Mouse (Mus musculus): ENCODE results near the gene Dusp12.

Gene Dusp12

DNA sequence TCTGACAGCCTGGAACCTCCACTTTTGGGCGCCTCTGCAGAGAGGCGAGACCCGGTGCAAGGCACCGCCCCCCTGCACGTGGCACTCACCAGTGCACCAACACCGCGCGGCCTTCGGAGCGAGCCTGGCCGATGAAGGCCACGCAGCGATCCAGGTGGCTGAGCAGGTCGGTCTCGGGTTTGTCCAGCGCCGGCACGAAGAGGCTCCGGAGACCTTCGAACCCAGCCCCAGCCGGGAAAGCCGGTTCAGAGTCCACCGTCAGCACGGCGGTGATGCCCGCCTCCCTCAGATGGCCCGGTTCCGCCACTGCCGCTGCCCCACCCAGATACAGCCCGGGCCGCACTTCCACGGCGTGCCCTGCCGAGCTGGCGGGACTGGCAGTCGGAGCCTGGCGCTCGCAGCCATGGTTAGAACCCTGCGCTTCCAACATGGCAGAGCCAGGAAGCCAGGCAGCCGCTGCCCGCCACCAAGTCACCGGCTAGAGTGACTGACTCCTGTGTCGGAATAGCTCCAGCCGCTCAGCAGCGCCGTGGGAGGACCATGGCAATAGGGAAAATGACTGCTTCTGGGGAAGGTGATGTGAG, at the start of gene Dusp12, which contains the start of gene Gm26620:
TSS of gene Dusp12 (minus strand) at position 563 of the 584 bp plus-strand sequence.
TSS of gene Gm26620 (plus strand) at position 88 of the 584 bp plus-strand sequence.
- peak; percentile 90 for DNase-seq (ENCODE audit: low spot score)

DNA sequence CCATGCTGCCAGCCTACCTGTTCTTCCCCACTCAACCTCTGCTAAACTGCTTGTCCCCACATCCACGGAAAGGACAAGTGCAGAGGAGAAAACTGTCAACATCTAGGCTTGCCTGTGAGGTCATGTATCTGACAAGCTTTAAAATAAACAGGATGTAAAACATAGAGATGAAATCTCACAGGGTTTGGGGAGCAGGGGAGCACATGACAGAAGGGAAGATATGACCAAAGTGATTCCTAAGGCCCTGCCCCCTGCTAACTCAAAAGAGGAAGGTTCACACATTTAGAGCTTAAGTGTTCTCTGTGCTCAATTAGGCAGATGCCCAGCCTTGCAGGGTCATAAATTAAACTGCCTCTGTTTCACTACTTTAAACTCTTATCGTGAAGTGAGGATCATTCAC, 49.0 kb upstream of the Dusp12 start:
- no peak for DNase-seq (ENCODE audit: low spot score)

DNA sequence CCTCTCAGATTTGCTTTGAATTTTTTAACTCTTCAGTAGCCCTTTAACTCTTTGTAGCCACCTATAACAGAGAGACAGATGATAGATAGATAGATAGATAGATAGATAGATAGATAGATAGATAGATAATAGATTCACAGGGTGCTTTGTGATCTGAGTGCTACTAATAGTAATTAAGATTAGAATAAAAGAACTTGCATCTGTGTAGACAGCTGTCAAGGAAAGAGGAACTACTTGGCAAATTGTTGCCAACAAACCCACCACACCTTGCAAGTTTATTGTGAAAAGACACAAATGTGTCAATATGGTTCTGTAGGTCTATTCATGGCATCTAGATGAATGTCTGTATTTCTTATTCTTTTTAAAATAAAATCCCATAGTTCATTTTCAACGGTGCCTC, 48.6 kb upstream of the Dusp12 start:
- DNase-seq (ENCODE audit: low spot score): no peak

DNA sequence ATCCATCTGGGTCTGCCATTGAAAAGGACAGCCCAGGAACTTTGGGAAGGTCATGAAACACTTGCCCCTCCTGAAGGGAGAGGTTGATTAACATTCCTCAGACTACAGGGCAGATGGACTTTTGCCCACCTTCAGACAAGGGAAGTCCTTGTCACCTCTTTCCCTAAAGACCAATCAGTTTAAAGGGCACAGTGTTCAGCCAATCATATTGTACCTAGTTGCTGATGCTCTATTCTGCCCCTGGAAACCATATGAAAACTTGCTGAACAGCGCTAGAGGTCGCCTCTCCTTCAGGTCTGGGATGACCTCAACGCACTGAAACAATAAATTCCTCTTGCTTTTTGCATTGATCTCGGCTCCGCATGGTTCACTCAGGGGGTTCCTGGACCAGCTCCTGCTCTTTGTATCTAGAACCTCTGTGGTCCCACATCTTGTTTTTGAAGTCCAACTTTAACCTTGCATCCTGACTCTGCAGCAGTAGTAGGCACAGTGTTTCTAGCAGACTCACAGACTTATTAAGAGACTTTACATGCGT, 48.1 kb upstream of the Dusp12 start:
- no peak for DNase-seq (ENCODE audit: low spot score)

DNA sequence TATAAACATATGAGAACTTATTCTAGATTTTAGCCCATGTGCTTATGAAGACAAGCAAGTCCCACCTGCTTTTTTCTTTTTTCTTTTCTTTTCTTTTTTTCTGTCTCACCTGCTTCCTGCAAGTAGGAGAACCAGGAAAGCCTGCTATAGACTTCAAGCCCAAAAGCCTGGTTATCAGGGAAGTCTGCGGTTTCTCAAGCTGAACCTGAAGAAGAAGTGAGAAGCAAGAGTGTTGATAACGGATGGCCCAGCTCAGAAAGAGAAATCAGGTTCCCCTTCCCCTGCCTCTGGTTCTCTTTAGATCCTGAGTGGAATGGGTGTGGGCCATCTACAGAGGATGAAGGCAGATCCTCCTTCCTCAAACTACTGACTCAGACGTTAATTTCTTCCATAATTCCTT, 46.7 kb upstream of the Dusp12 start:
- DNase-seq (ENCODE audit: low spot score): no peak

DNA sequence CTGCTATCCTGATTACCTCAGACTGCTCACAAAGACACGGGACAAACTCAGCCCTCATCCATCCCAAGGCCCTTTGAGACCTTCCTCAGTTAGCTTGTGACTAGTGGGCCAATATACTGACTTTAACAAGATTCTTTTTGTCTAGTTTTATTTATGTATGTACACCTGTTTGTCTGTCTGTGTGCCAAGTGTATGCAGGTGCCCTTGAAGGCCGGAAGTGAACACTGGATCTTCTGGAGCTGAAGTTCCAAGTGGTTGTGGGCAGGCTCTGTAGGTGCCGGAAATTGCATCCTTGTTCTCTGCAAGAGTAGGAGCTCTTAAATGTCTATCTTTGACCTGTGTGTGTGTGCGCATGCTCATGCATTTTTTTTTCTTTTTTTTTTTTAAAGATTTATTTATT, 43.9 kb upstream of the Dusp12 start:
- DNase-seq (ENCODE audit: low spot score): no peak

DNA sequence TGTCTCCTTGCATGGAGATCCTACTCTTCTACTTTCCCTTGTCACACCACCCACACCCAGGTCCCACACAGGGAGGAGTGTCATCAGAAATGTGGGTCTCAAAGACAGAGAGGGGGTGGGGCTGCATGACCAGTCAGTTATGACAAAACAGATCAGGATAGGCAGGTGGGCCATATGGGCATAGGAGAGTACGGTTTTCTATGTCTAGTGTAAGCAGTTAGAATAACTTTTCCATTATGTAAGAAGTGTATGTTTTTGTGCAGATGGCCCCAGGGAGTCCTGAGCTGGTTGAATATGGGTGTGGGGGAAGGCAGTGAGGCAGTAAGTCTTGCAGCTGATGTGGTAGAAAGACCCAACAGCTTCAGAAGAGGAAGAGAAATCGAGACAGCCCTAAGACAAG, 43.1 kb upstream of the Dusp12 start:
- DNase-seq (ENCODE audit: low spot score): no peak

DNA sequence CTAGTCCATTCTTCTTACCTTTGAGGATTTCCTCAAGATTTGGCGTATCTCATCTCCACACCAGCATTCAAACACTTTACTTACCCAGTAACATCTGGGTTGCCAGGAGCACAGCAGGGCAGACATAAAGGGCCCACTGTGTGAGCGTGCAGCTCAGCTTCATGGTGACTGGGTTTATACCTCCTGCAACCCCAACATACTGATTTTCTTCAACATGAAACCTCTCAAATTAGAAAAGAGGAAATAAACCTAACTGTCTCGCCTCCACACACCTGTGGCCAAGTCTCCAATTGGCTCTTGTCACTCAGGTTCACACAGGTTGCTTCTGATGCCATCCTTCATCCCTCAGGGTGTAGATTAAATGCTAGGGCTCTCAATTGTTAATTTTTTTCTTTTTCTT, 42.0 kb upstream of the Dusp12 start, which contains the start of gene Fcrla:
TSS of gene Fcrla (minus strand) at position 206 of the 400 bp plus-strand sequence.
- no peak for DNase-seq (ENCODE audit: low spot score)

DNA sequence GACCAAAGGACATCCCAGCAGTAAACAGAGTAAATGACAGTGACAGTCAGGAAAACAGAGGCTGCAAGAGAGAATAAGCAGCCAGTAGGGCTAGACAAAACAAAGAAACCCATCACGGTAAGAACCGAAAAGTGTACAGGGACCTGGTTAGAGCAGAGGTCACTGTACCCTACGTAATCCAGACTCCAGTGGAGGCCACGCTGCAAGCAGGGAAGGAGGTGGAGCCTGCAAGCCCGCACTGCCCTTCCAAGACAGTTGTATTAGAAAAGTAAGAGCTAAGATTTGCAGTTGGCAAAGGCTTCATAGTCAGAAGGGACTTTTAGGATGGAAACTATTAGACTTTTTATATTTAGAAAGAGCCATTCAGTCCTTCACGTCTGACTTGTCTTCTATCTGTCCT, 41.6 kb upstream of the Dusp12 start:
- DNase-seq (ENCODE audit: low spot score): peak; percentile 37

DNA sequence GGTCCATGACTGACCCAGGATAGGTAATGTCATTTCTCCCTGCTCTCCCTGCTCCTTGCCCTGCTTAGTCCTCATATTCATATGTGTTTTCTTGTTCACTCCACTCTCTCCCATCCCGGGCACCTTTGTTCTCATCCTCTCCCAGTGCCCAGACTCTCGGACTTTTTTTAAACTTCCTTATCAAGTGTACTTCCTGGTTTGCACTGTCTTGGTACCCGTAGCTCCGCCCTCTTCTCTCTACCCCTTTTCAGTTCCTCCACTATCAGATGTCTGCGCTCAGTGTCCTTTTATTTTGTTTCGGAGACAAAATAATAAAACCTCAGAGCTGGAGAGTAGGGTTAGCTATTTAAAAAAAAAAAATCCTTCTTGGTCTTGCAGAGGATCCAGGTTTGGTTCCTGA, 39.1 kb upstream of the Dusp12 start:
- no peak for DNase-seq (ENCODE audit: low spot score)

DNA sequence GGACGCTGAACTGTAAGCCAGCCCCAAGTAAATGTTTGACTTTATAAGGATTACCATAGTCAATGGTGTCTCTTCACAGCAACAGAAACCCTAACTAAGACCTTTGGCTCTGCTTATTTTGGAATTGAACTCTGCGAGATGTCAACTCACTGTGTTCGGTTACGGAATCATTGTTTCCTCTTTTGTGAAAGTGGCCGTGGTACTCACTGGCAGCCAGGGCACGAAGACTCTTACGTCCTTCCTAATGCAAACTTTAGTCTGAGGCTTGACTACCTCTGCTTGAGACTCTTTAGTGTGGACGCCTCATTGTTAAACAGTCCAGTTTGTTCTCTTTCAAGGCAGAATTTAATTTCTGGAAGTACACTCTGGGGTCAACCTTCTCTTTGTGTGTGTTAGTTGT, 34.0 kb upstream of the Dusp12 start:
- no peak for DNase-seq (ENCODE audit: low spot score)

DNA sequence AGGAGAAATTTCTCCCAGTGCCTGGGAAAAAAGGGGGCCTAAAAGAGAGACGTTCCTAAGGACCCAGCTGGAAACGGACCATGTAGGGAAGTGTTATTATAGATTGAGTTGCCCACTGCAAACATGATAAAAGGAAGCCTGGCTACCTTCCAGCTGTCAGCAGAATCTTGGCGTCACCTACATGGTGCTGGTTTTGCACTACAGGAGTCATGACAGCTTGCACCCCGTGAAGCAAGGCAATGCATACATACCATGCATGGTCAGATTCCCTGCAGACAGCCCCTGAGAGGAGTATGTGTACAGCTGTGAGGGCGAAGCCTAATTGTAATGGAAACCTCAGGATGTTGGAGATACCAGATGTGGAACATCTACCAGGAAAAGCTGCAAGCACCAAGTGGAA, 30.3 kb upstream of the Dusp12 start:
- no peak for DNase-seq (ENCODE audit: low spot score)

DNA sequence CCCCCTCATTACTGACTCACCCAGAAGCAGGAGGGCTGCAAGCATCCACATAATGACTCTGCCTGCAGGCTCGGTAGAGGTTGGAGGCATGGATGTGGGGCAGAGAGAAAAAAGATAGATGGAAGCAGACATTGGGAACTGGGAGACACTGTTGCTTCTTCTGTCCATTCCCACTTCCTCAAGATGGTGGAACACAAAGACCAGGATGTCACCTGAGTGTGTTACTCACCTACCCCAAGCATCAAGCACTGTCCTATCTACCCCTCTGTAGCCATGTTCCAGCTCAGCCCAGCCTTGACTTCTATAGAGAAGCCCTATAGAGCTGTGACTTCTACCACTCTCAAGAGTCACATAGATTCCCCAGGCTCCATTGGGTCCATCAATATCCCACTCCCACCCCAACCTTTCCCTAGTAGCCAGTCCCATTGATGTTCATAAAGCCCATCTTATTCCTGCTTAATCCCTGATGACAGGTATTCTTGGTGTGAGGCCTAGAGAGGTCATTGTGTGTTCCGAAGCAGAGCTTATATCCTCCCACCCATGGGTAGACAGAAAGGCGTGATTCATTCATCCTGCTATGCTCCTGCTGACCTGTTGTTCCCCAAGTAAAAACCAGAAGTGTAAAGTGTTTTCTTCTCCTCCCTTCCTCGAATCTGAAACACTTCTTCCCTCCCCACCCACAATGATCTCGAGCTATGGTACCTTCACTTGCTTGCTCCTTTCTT, 27.7 kb upstream of the Dusp12 start, which contains the start of gene Fcrlb:
TSS of gene Fcrlb (minus strand) at position 51 of the 725 bp plus-strand sequence.
- no peak for DNase-seq (ENCODE audit: low spot score)

DNA sequence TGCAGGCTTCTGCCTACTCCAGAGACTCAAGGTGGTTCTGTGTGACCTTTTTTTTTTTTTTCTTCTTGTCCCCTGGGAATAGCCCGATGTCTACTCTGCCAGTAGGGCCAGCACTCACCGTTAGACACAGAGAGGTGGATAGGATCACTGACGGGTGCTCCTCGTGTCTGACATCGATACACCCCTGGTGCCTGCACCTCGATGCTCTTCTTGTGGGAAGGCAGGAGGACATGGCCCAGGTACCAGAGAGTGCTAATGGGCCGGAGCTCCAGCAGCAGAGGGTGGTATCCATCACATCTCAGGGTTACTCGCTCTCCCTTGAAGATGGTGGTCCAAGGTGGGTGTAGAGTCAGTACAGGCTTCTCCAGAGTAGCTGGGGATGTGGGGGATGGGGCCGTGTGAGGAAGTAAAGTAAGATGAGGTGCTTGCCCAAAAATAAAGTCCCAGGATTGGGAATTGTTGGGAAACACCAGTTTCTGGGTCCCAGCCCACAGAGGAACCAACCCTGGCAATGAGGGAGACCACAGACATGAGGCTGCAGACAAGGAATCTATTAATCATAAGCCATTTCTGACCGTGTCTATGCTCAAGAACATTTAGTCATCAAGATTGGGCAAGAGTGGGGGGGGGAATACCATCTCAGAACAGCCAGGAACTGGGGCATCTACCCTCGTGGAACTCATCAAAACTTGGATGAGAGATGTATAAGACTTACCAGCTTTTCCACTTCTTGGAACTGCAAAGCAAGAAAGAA, 26.7 kb upstream of the Dusp12 start:
- DNase-seq (ENCODE audit: low spot score): peak; percentile 68

DNA sequence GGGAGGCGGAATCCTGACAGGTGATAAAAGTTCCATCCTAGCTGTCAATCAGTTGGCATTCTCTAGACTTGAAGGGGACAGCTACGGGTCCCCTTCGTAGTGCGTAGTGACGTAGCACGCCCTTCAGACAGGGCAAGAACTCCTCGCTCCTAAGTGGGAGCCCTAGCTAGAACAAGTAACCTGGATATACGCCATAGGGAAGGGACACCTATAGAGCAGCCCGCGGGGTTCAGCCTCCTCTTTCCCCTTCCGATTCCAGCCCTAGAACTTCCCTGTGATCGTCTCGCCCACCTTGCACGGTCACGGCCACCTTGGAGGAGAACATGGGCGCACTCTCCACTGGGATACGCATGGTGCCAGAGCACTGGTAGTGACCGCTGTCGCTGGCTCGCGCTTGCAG, 23.0 kb upstream of the Dusp12 start:
- DNase-seq (ENCODE audit: low spot score): no peak

DNA sequence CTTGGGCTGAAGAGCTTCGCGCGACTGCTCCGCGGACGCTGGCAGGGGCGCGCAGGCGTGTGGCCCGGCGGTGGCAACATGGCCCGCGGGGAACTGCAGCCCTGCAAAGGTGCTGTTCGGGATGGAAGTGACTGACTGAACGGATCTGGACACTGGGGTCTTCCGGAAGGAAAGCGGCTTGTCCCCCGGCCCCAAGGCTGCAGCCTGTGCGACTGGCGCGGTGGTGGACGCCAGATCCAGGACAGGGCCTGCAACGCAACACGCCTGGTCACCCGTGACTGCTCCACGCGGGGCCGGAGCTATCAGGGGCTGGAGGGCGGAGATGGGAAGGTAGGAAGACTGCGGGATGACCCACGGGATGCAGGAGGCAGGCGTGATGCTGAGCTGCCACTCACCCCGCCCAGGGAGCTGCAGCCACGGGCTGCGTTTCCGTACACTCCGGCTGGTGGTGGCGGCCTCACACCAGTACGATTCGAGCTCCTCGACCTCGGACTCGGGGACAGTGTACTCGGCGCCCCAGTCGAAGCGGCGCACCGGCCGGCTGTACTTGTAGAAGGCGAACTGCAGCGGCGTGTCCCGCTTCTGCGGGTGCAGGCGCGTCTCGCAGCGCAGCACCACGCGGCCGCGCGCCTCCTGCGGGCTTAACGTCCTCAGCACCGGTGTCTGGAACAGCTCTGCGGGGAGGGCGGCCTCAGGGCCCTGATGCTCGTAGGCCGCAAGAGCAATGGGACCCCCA, 22.3 kb upstream of the Dusp12 start:
- DNase-seq (ENCODE audit: low spot score): no peak

DNA sequence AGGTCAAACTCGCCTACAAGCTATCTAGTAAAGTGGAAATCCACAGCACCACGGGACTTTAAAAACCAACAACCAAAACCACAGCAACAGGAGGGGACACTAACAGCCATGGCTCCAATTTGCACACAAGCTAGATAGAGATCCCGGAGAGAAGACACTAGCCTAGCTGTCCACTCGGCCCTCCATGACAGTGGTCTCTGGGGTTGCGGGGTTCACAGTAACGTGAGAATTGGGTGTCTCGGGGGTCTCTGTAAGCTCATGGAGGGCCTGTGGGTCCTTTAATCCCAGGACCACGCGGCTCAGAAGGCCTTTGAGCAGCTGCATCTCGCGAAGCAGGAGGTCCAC, 21.7 kb upstream of the Dusp12 start:
- DNase-seq (ENCODE audit: low spot score): no peak

DNA sequence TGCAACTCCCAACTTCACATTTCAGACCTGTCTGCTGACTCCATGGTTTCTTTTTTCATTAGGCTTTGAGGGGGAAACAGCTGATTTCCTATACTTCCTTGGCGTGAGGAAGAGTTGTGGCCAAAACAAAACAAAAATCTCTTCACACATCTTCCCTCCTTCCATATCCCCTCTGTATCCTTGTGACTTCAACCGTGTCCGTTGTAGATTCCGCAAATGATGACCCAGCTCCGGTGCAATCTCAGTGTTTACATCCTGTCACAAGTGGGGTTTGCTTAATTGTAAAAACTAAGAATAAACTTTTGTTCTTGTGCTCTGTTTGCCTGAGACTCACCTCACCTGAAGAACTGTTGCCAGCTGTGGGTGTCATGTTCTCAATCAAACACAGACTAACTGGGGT, 18.1 kb upstream of the Dusp12 start:
- DNase-seq (ENCODE audit: low spot score): no peak

DNA sequence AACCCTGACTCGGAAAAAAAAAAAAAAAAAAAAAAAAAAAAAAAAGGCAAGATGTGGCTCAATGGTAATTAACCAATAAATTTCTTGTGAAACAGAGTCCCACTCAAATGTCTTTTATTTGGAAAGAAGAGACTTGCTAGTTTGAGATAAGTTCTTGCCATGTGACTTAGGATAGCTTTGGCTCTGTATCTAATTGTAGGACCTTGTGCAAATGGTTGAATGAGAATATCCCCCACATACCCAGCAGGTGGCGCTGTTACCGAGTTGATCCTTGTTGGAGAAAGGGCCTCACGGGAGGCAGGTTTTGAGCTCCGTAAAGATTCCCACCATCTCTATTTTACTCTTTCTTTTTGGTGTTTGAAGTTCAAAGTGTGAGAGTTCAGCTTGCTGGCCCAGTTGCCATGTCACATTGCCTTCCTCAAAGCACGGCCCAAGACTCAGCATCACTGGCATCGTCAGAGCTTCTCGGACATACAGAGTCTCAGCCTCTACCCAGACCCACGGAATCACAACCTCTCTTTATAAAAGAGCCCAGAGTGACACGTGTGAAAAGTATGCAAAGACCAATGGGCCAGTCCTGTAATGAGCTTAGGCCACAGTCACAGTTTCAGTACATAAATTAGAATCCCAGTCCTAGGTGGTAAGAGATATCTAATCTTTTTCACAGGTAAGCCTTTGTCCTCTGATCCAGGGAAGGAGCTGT, 16.3 kb upstream of the Dusp12 start:
- peak; percentile 85 for DNase-seq (ENCODE audit: low spot score)

DNA sequence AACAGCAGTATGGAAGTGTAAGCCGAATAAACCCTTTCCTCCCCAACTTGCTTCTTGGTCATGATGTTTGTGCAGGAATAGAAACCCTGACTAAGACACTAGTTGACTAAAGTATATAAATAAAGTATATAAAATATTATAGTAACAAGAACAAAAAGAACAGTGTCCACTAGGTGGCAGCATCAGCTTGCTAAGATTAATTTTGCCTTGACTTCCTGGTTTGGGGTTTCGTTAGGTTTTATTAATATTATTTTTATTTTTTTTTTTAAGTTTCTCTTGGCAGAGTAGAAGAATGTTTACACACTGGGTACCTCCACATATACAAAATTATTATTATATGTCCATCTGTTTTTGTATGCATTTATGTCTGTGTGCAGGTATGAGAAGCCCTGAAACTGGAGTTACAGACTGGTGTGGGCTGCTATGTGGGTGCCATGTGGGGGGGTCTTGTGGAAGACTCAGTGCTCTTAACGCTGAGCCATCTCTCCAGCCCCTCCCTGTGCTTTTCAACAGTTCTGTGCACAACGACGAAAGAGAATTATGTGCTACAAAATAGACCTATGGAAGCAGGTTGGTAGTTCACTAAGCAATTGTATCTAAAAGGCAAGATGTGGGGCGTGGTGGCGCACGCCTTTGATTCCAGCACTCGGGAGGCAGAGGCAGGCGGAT, 15.6 kb upstream of the Dusp12 start:
- DNase-seq (ENCODE audit: low spot score): peak; percentile 86
